Mouse (Mus musculus) left cerebral cortex, postnatal 4 days (tissue): ENCODE results near the gene Mgrn1. TPM values are rescaled to one million over a fixed set of nuclear protein-coding genes. Genes with fewer than 3 reads are reported as not detected.
A peak's percentile ranks its signal among the peaks of the same experiment; 100 is the strongest.

Experiments
- DNase-seq: peaks from one replicate; pipeline ENCODE4 v3.0.0-alpha.2; 2022
- intact Hi-C: fragments of 180-260 bp; cut with DNase I; formaldehyde crosslinking; loops from one replicate; pipeline ENCODE4 v1.15.1; 2025
- total RNA-seq, 2 experiments: library from RNA; stranded (reverse); gene quantifications; 2 replicates each; pipeline ENCODE4 v1.2.3; 2021

Mgrn1 gene
- total RNA-seq, 2 experiments from 2014 or later, result 152 to 163 TPM

GRCm38 (mm10) chr16:4905591-4905990 is 19.5 kb downstream of the Mgrn1 start:
- DNase-seq, result no peak
- intact Hi-C loops, result no loop called here

GRCm38 (mm10) chr16:4906559-4906958 is 20.5 kb downstream of the Mgrn1 start:
- no peak for DNase-seq
- intact Hi-C loops, result no loop called here

GRCm38 (mm10) chr16:4907386-4907785 is 21.3 kb downstream of the Mgrn1 start:
- no peak for DNase-seq
- intact Hi-C loops, result no loop called here

- intact Hi-C loops, result no loop called here
- no peak for DNase-seq
These were observed 21.9 kb downstream of the Mgrn1 start for GRCm38 (mm10) chr16:4907972-4908371.

GRCm38 (mm10) chr16:4909745-4910144 is 23.7 kb downstream of the Mgrn1 start:
- no peak for DNase-seq
- intact Hi-C loops, result no loop called here

- DNase-seq, result no peak
- intact Hi-C loops, result no loop called here
These were observed 24.7 kb downstream of the Mgrn1 start for GRCm38 (mm10) chr16:4910758-4911157.

GRCm38 (mm10) chr16:4912074-4912648 is 26.1 kb downstream of the Mgrn1 start:
- intact Hi-C loops, result no loop called here
- no peak for DNase-seq

GRCm38 (mm10) chr16:4912907-4913782 is 27.1 kb downstream of the Mgrn1 start:
- intact Hi-C loops, result no loop called here
- DNase-seq, result no peak

- intact Hi-C loops, result no loop called here
- peak; percentile 67 for DNase-seq
These were observed 28.0 kb downstream of the Mgrn1 start for GRCm38 (mm10) chr16:4913783-4914735.

- intact Hi-C loops, result no loop called here
- DNase-seq, result no peak
These were observed 29.9 kb downstream of the Mgrn1 start for GRCm38 (mm10) chr16:4915931-4916330.

- intact Hi-C loops, result no loop called here
- DNase-seq, result no peak
These were observed 30.6 kb downstream of the Mgrn1 start for GRCm38 (mm10) chr16:4916608-4917007.

GRCm38 (mm10) chr16:4920556-4920955 is 34.5 kb downstream of the Mgrn1 start:
- intact Hi-C loops, result no loop called here
- no peak for DNase-seq

GRCm38 (mm10) chr16:4922481-4922880 is 36.4 kb downstream of the Mgrn1 start:
- DNase-seq, result no peak

GRCm38 (mm10) chr16:4923996-4924395 is 37.9 kb downstream of the Mgrn1 start:
- intact Hi-C loops, result no loop called here
- DNase-seq, result no peak

More at GRCm38 (mm10) chr16:4922481-4922880, 36.4 kb downstream of the Mgrn1 start:
- intact Hi-C loops, result no loop called here

- no peak for DNase-seq
- intact Hi-C loops, result no loop called here
These were observed 41.9 kb downstream of the Mgrn1 start for GRCm38 (mm10) chr16:4927967-4928366.

GRCm38 (mm10) chr16:4928474-4928873 is 42.4 kb downstream of the Mgrn1 start:
- intact Hi-C loops, result no loop called here
- no peak for DNase-seq

GRCm38 (mm10) chr16:4932429-4932828 is 46.4 kb downstream of the Mgrn1 start:
- no peak for DNase-seq
- intact Hi-C loops, result no loop called here

GRCm38 (mm10) chr16:4935430-4935829 is 49.4 kb downstream of the Mgrn1 start:
- no peak for DNase-seq
- intact Hi-C loops, result no loop called here

- no peak for DNase-seq
- intact Hi-C loops, result no loop called here
These were observed 50.1 kb downstream of the Mgrn1 start for GRCm38 (mm10) chr16:4935931-4936703.
